ENCODE assay signal across 18 mouse cellular contexts in the genomic region with DNA sequence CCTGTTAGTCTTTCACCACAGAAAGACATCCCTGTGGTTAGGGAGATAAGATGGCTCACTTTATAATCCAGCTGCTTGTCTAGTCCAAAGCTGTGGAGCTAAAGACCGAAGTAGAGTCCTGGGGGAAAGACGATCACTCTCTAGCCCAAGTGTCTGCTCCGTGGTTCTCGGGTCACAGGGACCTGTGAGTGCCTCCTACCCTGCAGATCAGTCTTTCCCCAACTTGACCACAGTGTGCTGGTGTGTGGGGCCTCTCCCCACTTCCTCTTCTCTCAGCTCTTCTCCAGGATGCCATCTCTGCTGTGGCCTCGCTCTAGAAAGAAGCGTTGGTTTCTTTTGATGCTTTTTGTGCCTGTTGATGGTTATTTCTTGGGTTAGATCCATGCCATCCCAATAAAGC.
DNase-seq lines count a peak whose midpoint lies in the region; ATAC-seq and TF ChIP-seq lines count a peak whose summit lies in the region.
"Had no signal": no experiment of that assay in that cellular context is flagged by ENCODE, and none has a peak within 500 bp of the region (broad histone marks: within the 10 kb centered on the region; RNA-seq: fewer than 3 reads in every experiment).

No protein-coding gene starts in this region.

- H3K27ac ChIP-seq in CH12.LX (ENCODE audit: insufficient read depth, low read depth), result no peak overlapping the region
- H3K27ac ChIP-seq in forebrain, embryonic 13.5 days, result no peak overlapping the region
- no peak overlapping the region for H3K27ac ChIP-seq in midbrain, embryonic 15.5 days
- H3K27ac ChIP-seq: forebrain, embryonic 10.5 days; hindbrain, embryonic 13.5 days; liver, embryonic 12.5 days had no signal

- dilution Hi-C loops in CH12.LX (cut with MboI; ENCODE audit: extremely low pct_ligation_motif_present, extremely low pct_unique_long_range_greater_than_20kb, low sequenced_read_pairs), result no loop called here

- H3K27me3 ChIP-seq in CH12.LX (replicated peaks), result no peaks in the 10 kb centered on the region
- 0 out of 2 replicates have a peak, but pooled peaks cover 3% of the 10 kb centered on the region for H3K27me3 ChIP-seq in forebrain, embryonic 13.5 days
- H3K27me3 ChIP-seq in midbrain, embryonic 15.5 days (replicated peaks), result no peaks in the 10 kb centered on the region
- H3K27me3 ChIP-seq: hindbrain, embryonic 13.5 days; liver, embryonic 12.5 days had no signal

- H3K36me3 ChIP-seq in CH12.LX (replicated peaks in 1 of 2; ENCODE audit: control insufficient read depth in 1 of 2, insufficient read depth in 1 of 2, low read length in 1 of 2), result no peaks in the 10 kb centered on the region
- no peaks in the 10 kb centered on the region for H3K36me3 ChIP-seq in forebrain, embryonic 13.5 days (ENCODE audit: poor library complexity, severe bottlenecking)
- no peaks in the 10 kb centered on the region for H3K36me3 ChIP-seq in midbrain, embryonic 15.5 days (replicated peaks)
- H3K36me3 ChIP-seq: forebrain, embryonic 10.5 days; G1E; hindbrain, embryonic 13.5 days; liver, embryonic 12.5 days had no signal

- no peaks in the 10 kb centered on the region for H3K9me3 ChIP-seq in CH12.LX (replicated peaks; ENCODE audit: low read length)
- no peaks in the 10 kb centered on the region for H3K9me3 ChIP-seq in forebrain, embryonic 13.5 days (replicated peaks)
- no peaks in the 10 kb centered on the region for H3K9me3 ChIP-seq in midbrain, embryonic 15.5 days
- H3K9me3 ChIP-seq: forebrain, embryonic 10.5 days; G1E; hindbrain, embryonic 13.5 days; liver, embryonic 12.5 days had no signal

- H3K79me2 ChIP-seq in CH12.LX (replicated peaks; ENCODE audit: control insufficient read depth, extremely low read depth, insufficient read depth, poor library complexity, severe bottlenecking), result no peaks in the 10 kb centered on the region

- peak; percentile 96 for ATAC-seq in megakaryocyte, adult 5-6 weeks (ENCODE audit: poor library complexity, severe bottlenecking)
- ATAC-seq in forebrain, embryonic 13.5 days, result no peak
- no peak for ATAC-seq in midbrain, embryonic 15.5 days (replicated peaks)
- ATAC-seq: liver, embryonic 12.5 days had no signal

- DNase-seq in CD4-positive helper T cell, adult 2 months (ENCODE audit: low read depth, low spot score), result peak; percentile 71
- peak; percentile 73 for DNase-seq in CH12.LX (ENCODE audit: extremely low read depth)
- DNase-seq in thymus, postnatal 14 days, result peak; percentile 52
- no peak for DNase-seq in left cerebral cortex, postnatal 4 days
- DNase-seq: cerebellum, postnatal 36 days; heart, adult 18-20 months; kidney, adult 2 months; kidney, postnatal 4 days; layer of hippocampus, postnatal 36 days; right cerebral cortex, adult 18-20 months had no signal

- WGBS in forebrain, embryonic 13.5 days, result 95% methylated on average over 6 of the region's 6 CpGs
- WGBS in midbrain, embryonic 15.5 days, result 88% methylated on average over 6 of the region's 6 CpGs

- peak overlapping the region; percentile 40 for H3K9ac ChIP-seq in CH12.LX (ENCODE audit: insufficient read depth, low read depth)
- no peak overlapping the region for H3K9ac ChIP-seq in forebrain, embryonic 13.5 days
- no peak overlapping the region for H3K9ac ChIP-seq in midbrain, embryonic 15.5 days
- H3K9ac ChIP-seq: hindbrain, embryonic 13.5 days; liver, embryonic 12.5 days had no signal

- H3K4me2 ChIP-seq in CH12.LX (ENCODE audit: insufficient read depth, low read depth, poor library complexity, severe bottlenecking), result peak overlapping the region; percentile 71
- no peak overlapping the region for H3K4me2 ChIP-seq in forebrain, embryonic 13.5 days
- no peak overlapping the region for H3K4me2 ChIP-seq in midbrain, embryonic 15.5 days
- H3K4me2 ChIP-seq: hindbrain, embryonic 13.5 days; liver, embryonic 12.5 days had no signal

- H3K4me3 ChIP-seq in CH12.LX (replicated peaks in 1 of 3; ENCODE audit: low read depth in 2 of 3, low read length in 2 of 3, poor library complexity in 1 of 3), result peak overlapping the region in 1 of 3 experiments; percentile 15
- H3K4me3 ChIP-seq in forebrain, embryonic 13.5 days, result no peak overlapping the region
- H3K4me3 ChIP-seq in midbrain, embryonic 15.5 days, result no peak overlapping the region
- H3K4me3 ChIP-seq: forebrain, embryonic 10.5 days; hindbrain, embryonic 13.5 days; liver, embryonic 12.5 days; myocyte had no signal

- no peak for TF ChIP-seq RAD21 in CH12.LX (IDR thresholded peaks at IDR 0.05; ENCODE audit: low read depth, low read length)

- peak; percentile 81 for TF ChIP-seq EP300 in CH12.LX (IDR thresholded peaks at IDR 0.05; ENCODE audit: low read length)

- H3K4me1 ChIP-seq in CH12.LX (ENCODE audit: control insufficient read depth in 1 of 2, insufficient read depth in 2 of 2), result peaks cover 19 to 22% of the 10 kb centered on the region in 2 experiments
- peaks cover 9% of the 10 kb centered on the region for H3K4me1 ChIP-seq in forebrain, embryonic 13.5 days
- H3K4me1 ChIP-seq in midbrain, embryonic 15.5 days, result peaks cover 6% of the 10 kb centered on the region; the same call in 1 of the 2 replicates

- in situ Hi-C loops in CH12.LX (cut with MboI; ENCODE audit: low pct_ligation_motif_present, low pct_unique_long_range_greater_than_20kb, low sequenced_read_pairs), result no loop called here

- no peak for TF ChIP-seq POLR2A in CH12.LX (IDR thresholded peaks at IDR 0.05; ENCODE audit: low read depth, low read length)

- TF ChIP-seq CTCF in CH12.LX (conservative IDR thresholded peaks at IDR 0.05 in 1 of 2, IDR thresholded peaks at IDR 0.05 in 1 of 2; ENCODE audit: low read depth in 2 of 2, low read length in 2 of 2), result no peak

- intact Hi-C loops in left cerebral cortex, postnatal 4 days (cut with DNase I), result no loop called here

TF ChIP-seq in CH12.LX, 34 proteins besides CTCF, POLR2A, EP300 and RAD21:
- no peak for TF ChIP-seq ZNF384 (IDR thresholded peaks at IDR 0.05; ENCODE audit: low read depth, low read length)
- TF ChIP-seq ZKSCAN1 (IDR thresholded peaks at IDR 0.05; ENCODE audit: borderline replicate concordance, low read depth, low read length), result no peak
- no peak for TF ChIP-seq SMC3 (IDR thresholded peaks at IDR 0.05; ENCODE audit: low read depth, low read length)
- TF ChIP-seq MAZ (IDR thresholded peaks at IDR 0.05; ENCODE audit: low read depth, low read length), result no peak
- no peak for TF ChIP-seq ELF1 (IDR thresholded peaks at IDR 0.05; ENCODE audit: low read depth, low read length)
- no peak for TF ChIP-seq USF2 (conservative IDR thresholded peaks at IDR 0.05; ENCODE audit: low read depth, low read length)
- TF ChIP-seq GABPA (IDR thresholded peaks at IDR 0.05; ENCODE audit: insufficient replicate concordance, low read depth, low read length), result no peak
- no peak for TF ChIP-seq NELFE (IDR thresholded peaks at IDR 0.05; ENCODE audit: low read depth, low read length)
- no peak for TF ChIP-seq MAFK (IDR thresholded peaks at IDR 0.05; ENCODE audit: insufficient replicate concordance, low read length)
- TF ChIP-seq IRF4 (IDR thresholded peaks at IDR 0.05; ENCODE audit: low read depth, low read length), result peak; percentile 85
- no peak for TF ChIP-seq KAT2A (IDR thresholded peaks at IDR 0.05; ENCODE audit: insufficient replicate concordance, low read length)
- peak; percentile 69 for TF ChIP-seq BHLHE40 (IDR thresholded peaks at IDR 0.05; ENCODE audit: low read depth, low read length)
- TF ChIP-seq USF1 (IDR thresholded peaks at IDR 0.05; ENCODE audit: low read depth, low read length), result no peak
- TF ChIP-seq CHD2 (IDR thresholded peaks at IDR 0.05; ENCODE audit: low read length), result no peak
- no peak for TF ChIP-seq ZC3H11A (IDR thresholded peaks at IDR 0.05; ENCODE audit: low read depth, low read length)
- TF ChIP-seq ZMIZ1 (IDR thresholded peaks at IDR 0.05; ENCODE audit: low read depth, low read length), result no peak
- peak; percentile 51; the same call in 1 of the 2 replicates for TF ChIP-seq TCF12 (IDR thresholded peaks at IDR 0.05; ENCODE audit: low read depth, low read length)
- TF ChIP-seq CHD1 (IDR thresholded peaks at IDR 0.05; ENCODE audit: low read depth, low read length), result no peak
- 0 out of 2 replicates have a peak, but pooled peaks have one; percentile 41 for TF ChIP-seq UBTF (IDR thresholded peaks at IDR 0.05; ENCODE audit: low read depth, low read length)
- TF ChIP-seq MXI1 (IDR thresholded peaks at IDR 0.05; ENCODE audit: low read depth, low read length), result no peak
- TF ChIP-seq PAX5 (IDR thresholded peaks at IDR 0.05; ENCODE audit: low read length), result no peak
- TF ChIP-seq ETS1 (conservative IDR thresholded peaks at IDR 0.05; ENCODE audit: low read depth, low read length), result peak; percentile 26; the same call in 1 of the 2 replicates
- TF ChIP-seq SIN3A (IDR thresholded peaks at IDR 0.05; ENCODE audit: low read length), result no peak
- TF ChIP-seq RCOR1 (conservative IDR thresholded peaks at IDR 0.05; ENCODE audit: low read depth, low read length), result no peak
- TF ChIP-seq E2F4 (IDR thresholded peaks at IDR 0.05; ENCODE audit: insufficient replicate concordance, low read depth, low read length), result no peak
- TF ChIP-seq JUN (IDR thresholded peaks at IDR 0.05; ENCODE audit: insufficient read depth, low read depth, low read length), result no peak
- no peak for TF ChIP-seq MYC (IDR thresholded peaks at IDR 0.05; ENCODE audit: low read depth, low read length)
- TF ChIP-seq MAX (IDR thresholded peaks at IDR 0.05; ENCODE audit: low read length), result no peak
- peak; percentile 22; the same call in 1 of the 2 replicates for TF ChIP-seq MEF2A (IDR thresholded peaks at IDR 0.05; ENCODE audit: borderline replicate concordance, low read depth, low read length)
- TF ChIP-seq NRF1 (IDR thresholded peaks at IDR 0.05; ENCODE audit: low read depth, low read length), result no peak
- TF ChIP-seq HCFC1 (IDR thresholded peaks at IDR 0.05; ENCODE audit: low read depth, low read length), result no peak
- peak; percentile 67; the same call in 1 of the 2 replicates for TF ChIP-seq TBP (conservative IDR thresholded peaks at IDR 0.05; ENCODE audit: low read depth, low read length)
- TF ChIP-seq JUND (conservative IDR thresholded peaks at IDR 0.05; ENCODE audit: low read depth, low read length), result no peak
- TF ChIP-seq POLR2AphosphoS2 (IDR thresholded peaks at IDR 0.05; ENCODE audit: low read depth, low read length), result no peak
TF ChIP-seq in CH12.LX: peak in this region for 7.
